Mouse (Mus musculus) stomach, embryonic 14.5 days (tissue): ENCODE measurements around the gene Gba. TPM values are rescaled to one million over a fixed set of nuclear protein-coding genes. Genes with fewer than 3 reads are reported as not detected.
"Not testable (repeated sequence)": the region's sequence is repeated elsewhere in the genome, so short reads cannot be mapped to it uniquely, and the experiment has no call there.

Experiments
- ATAC-seq: fragments of 200-750 bp; cut with Nextera tagmentation; 2 replicates; pipeline ENCODE4 v1.8.0; 2017; ENCODE audit warnings: low read depth, moderate TSS enrichment; ENCODE audit not compliant: insufficient number of reproducible peaks, insufficient read depth, low FRiP score
- H3K27ac ChIP-seq: fragments of 300-500 bp; sonication (generic); 2 replicates; pipeline ENCODE4 v1.5.1; 2014; ENCODE audit warnings: mild to moderate bottlenecking, low read length, moderate library complexity, mixed read lengths
- H3K27me3 ChIP-seq: fragments of 300-500 bp; sonication (generic); 2 replicates; pipeline ENCODE4 v1.6.1; 2014; ENCODE audit warnings: low read length, control low read depth, mixed read lengths; ENCODE audit not compliant: control insufficient read depth, insufficient read depth
- H3K36me3 ChIP-seq: fragments of 300-500 bp; sonication (generic); 2 replicates; pipeline ENCODE4 v1.6.1; 2014; ENCODE audit warnings: mild to moderate bottlenecking, control low read depth, low read length, moderate library complexity, mixed read lengths; ENCODE audit not compliant: control insufficient read depth, insufficient read depth
- H3K4me1 ChIP-seq: fragments of 300-500 bp; sonication (generic); 2 replicates; pipeline ENCODE4 v1.6.1; 2014; ENCODE audit warnings: low read length, control low read depth, mixed read lengths; ENCODE audit not compliant: control insufficient read depth, insufficient read depth
- H3K4me2 ChIP-seq: fragments of 300-500 bp; sonication (generic); replicated peaks from 2 replicates; pipeline ENCODE4 v1.6.1; 2014; ENCODE audit warnings: low read depth, low read length, control low read depth
- H3K4me3 ChIP-seq: fragments of 300-500 bp; sonication (generic); 2 replicates; pipeline ENCODE4 v1.5.1; 2014; ENCODE audit warnings: low read depth, low read length, control low read depth
- H3K9ac ChIP-seq: fragments of 300-500 bp; sonication (generic); replicated peaks from 2 replicates; pipeline ENCODE4 v1.6.1; 2014; ENCODE audit warnings: low read depth, mild to moderate bottlenecking, control low read depth, low read length, moderate library complexity, mixed read lengths
- H3K9me3 ChIP-seq: fragments of 300-500 bp; sonication (generic); 2 replicates; pipeline ENCODE4 v1.6.1; 2016; ENCODE audit warnings: low read depth, low read length, control low read depth; ENCODE audit not compliant: control insufficient read depth
- WGBS: fragments of 180-500 bp; shearing (Covaris S2); extraction: QIAGEN DNeasy Blood & Tissue Kit; methylation state at CpG from one replicate; pipeline ENCODE4 v1.1.7; 2014; 5-methylcytosine and 5-hydroxymethylcytosine counted together
- polyA plus RNA-seq: library from polyadenylated mRNA; unstranded; fragments of >200 nt; fragmentation: Nextera tagmentation; extraction: Ambion mirVana; gene quantifications from 2 replicates; pipeline ENCODE4 v1.2.1, GENCODE M21; 2014

Gene Gba
- 37.0 and 37.4 TPM in 2 replicates for polyA plus RNA-seq

GRCm38 (mm10) chr3:89202253-89203141 is at the start of gene Gba:
TSS of gene Gba (plus strand) at chr3:89202928.
- H3K27me3 ChIP-seq, result no peaks in the 10 kb centered on the region

GRCm38 (mm10) chr3:89156951-89157350 is 45.8 kb upstream of the Gba start:
- Histone ChIP-seq H3K4me1 (0 out of 2 replicates have a peak, but pooled peaks cover 8% of the 10 kb centered on the region), H3K36me3 (no peaks in the 10 kb centered on the region), H3K27ac (no peak overlapping the region), H3K4me3 (no peak overlapping the region), H3K9me3 (no peaks in the 10 kb centered on the region), H3K27me3 (no peaks in the 10 kb centered on the region; the same call in 1 of the 2 replicates), H3K4me2 (no peak overlapping the region), H3K9ac (no peak overlapping the region)
- WGBS, result 89% methylated on average over 8 of the region's 8 CpGs
- no peak for ATAC-seq

More at GRCm38 (mm10) chr3:89202253-89203141, at the start of gene Gba:
- H3K27ac ChIP-seq, result no peak within 1 kb of the TSS
- H3K4me2 ChIP-seq, result peak within 1 kb of the TSS; percentile 65
- WGBS, result 25% methylated on average over 13 of the region's 13 CpGs
- 0 out of 2 replicates have a peak within 1 kb of the TSS, but pooled peaks have one; percentile 22 for H3K9ac ChIP-seq
- peak; percentile 81; the same call in 1 of the 2 replicates for ATAC-seq
- H3K36me3 ChIP-seq, result peaks cover 7% of the 10 kb centered on the region; the same call in 1 of the 2 replicates
- no peaks in the 10 kb centered on the region for H3K4me1 ChIP-seq
- peak within 1 kb of the TSS; percentile 47 for H3K4me3 ChIP-seq
- no peaks in the 10 kb centered on the region for H3K9me3 ChIP-seq

GRCm38 (mm10) chr3:89158651-89159050 is 44.1 kb upstream of the Gba start:
- Histone ChIP-seq H3K36me3 (no peaks in the 10 kb centered on the region), H3K4me2 (no peak overlapping the region), H3K27ac (no peak overlapping the region), H3K4me3 (no peak overlapping the region), H3K27me3 (no peaks in the 10 kb centered on the region), H3K9ac (no peak overlapping the region), H3K4me1 (0 out of 2 replicates have a peak, but pooled peaks cover 8% of the 10 kb centered on the region), H3K9me3 (no peaks in the 10 kb centered on the region)
- 17% methylated on average over 7 of the region's 7 CpGs for WGBS
- no peak for ATAC-seq

GRCm38 (mm10) chr3:89159211-89159610 is 43.5 kb upstream of the Gba start:
- Histone ChIP-seq H3K9ac (no peak overlapping the region), H3K9me3 (no peaks in the 10 kb centered on the region)
- ATAC-seq, result peak; percentile 12; the same call in 1 of the 2 replicates

GRCm38 (mm10) chr3:89159616-89160344 is 42.9 kb upstream of the Gba start, which contains the start of gene Hcn3:
TSS of gene Hcn3 (minus strand) at chr3:89160196.
- no peak within 1 kb of the TSS for H3K27ac ChIP-seq
- H3K36me3 ChIP-seq, result no peaks in the 10 kb centered on the region
- H3K4me3 ChIP-seq, result peak within 1 kb of the TSS; percentile 60
- H3K27me3 ChIP-seq, result no peaks in the 10 kb centered on the region
- under 1% methylated on average over 53 of the region's 66 CpGs for WGBS
- no peaks in the 10 kb centered on the region for H3K9me3 ChIP-seq
- peak; percentile 74 for ATAC-seq
- peak within 1 kb of the TSS; percentile 96 for H3K4me2 ChIP-seq
- H3K9ac ChIP-seq, result peak within 1 kb of the TSS; percentile 36; the same call in 1 of the 2 replicates
- H3K4me1 ChIP-seq, result peaks cover 13% of the 10 kb centered on the region

More at GRCm38 (mm10) chr3:89159211-89159610, 43.5 kb upstream of the Gba start:
- no peaks in the 10 kb centered on the region for H3K27me3 ChIP-seq
- 0% methylated on average over 13 of the region's 13 CpGs for WGBS
- peak overlapping the region; percentile 60 for H3K4me3 ChIP-seq
- H3K27ac ChIP-seq, result no peak overlapping the region
- H3K36me3 ChIP-seq, result no peaks in the 10 kb centered on the region
- H3K4me2 ChIP-seq, result peak overlapping the region; percentile 96
- H3K4me1 ChIP-seq, result peaks cover 13% of the 10 kb centered on the region

GRCm38 (mm10) chr3:89161207-89161606 is 41.5 kb upstream of the Gba start:
- not testable (repeated sequence) for H3K4me2 ChIP-seq, H3K9ac ChIP-seq, H3K4me3 ChIP-seq, H3K27me3 ChIP-seq, H3K27ac ChIP-seq, ATAC-seq, H3K36me3 ChIP-seq, H3K9me3 ChIP-seq
- H3K4me1 ChIP-seq, result peaks cover 21% of the 10 kb centered on the region

GRCm38 (mm10) chr3:89161786-89162185 is 40.9 kb upstream of the Gba start:
- H3K27ac ChIP-seq, result no peak overlapping the region
- peaks cover 7% of the 10 kb centered on the region; the same call in 1 of the 2 replicates for H3K36me3 ChIP-seq
- H3K4me2 ChIP-seq, result no peak overlapping the region
- ATAC-seq, result no peak
- H3K4me1 ChIP-seq, result peaks cover 26% of the 10 kb centered on the region
- 85% methylated on average over 4 of the region's 4 CpGs for WGBS
- H3K4me3 ChIP-seq, result no peak overlapping the region
- no peak overlapping the region for H3K9ac ChIP-seq
- H3K9me3 ChIP-seq, result no peaks in the 10 kb centered on the region
- no peaks in the 10 kb centered on the region for H3K27me3 ChIP-seq

GRCm38 (mm10) chr3:89163123-89163522 is 39.6 kb upstream of the Gba start:
- Histone ChIP-seq H3K4me1 (peaks cover 26% of the 10 kb centered on the region), H3K27ac (no peak overlapping the region), H3K4me3 (no peak overlapping the region), H3K4me2 (no peak overlapping the region), H3K9ac (no peak overlapping the region), H3K36me3 (peaks cover 20% of the 10 kb centered on the region), H3K9me3 (no peaks in the 10 kb centered on the region), H3K27me3 (no peaks in the 10 kb centered on the region)
- 76% methylated on average over 1 of the region's 1 CpGs for WGBS
- ATAC-seq, result no peak
